In genomic region chr1:189639581-189639980, GRCm38 (mm10) we compare ENCODE assay signal across 20 mouse cellular contexts.
"Had no signal": no experiment of that assay in that cellular context is flagged by ENCODE, and none has a peak within 500 bp of the region (broad histone marks: within the 10 kb centered on the region; RNA-seq: fewer than 3 reads in every experiment).

No protein-coding gene starts in this region.

- H3K4me3 ChIP-seq: layer of hippocampus, adult 2 months; left cerebral cortex, adult 2 months; limb, embryonic 12.5 days; limb, embryonic 15.5 days; lung, embryonic 15.5 days; megakaryocyte, embryonic 14.5 days; midbrain, embryonic 15.5 days had no signal

- H3K4me2 ChIP-seq: limb, embryonic 12.5 days; limb, embryonic 15.5 days; lung, embryonic 15.5 days; midbrain, embryonic 11.5 days; midbrain, embryonic 15.5 days had no signal

- ATAC-seq: midbrain, embryonic 15.5 days had no signal

- H3K27ac ChIP-seq: layer of hippocampus, adult 2 months; left cerebral cortex, adult 2 months; limb, embryonic 12.5 days; limb, embryonic 15.5 days; liver, embryonic 14.5 days; lung, embryonic 15.5 days; midbrain, embryonic 15.5 days had no signal

- H3K36me3 ChIP-seq: midbrain, embryonic 15.5 days had no signal

- H3K9ac ChIP-seq: limb, embryonic 12.5 days; limb, embryonic 15.5 days; liver, embryonic 14.5 days; lung, embryonic 15.5 days; midbrain, embryonic 15.5 days had no signal

- DNase-seq: kidney, adult 18-20 months; kidney, adult 9 months; kidney, postnatal 14 days; layer of hippocampus, adult 9-11 months; layer of hippocampus, postnatal 36 days; left cerebral cortex, postnatal 4 days; lung, adult 18-20 months; lung, postnatal 10 days; lung, postnatal 36 days; thymus, adult 18-20 months; thymus, postnatal 36 days had no signal

- H3K9me3 ChIP-seq: limb, embryonic 12.5 days; limb, embryonic 15.5 days; lung, embryonic 15.5 days; megakaryocyte, embryonic 14.5 days; midbrain, embryonic 15.5 days had no signal

- H3K4me1 ChIP-seq: limb, embryonic 12.5 days; limb, embryonic 15.5 days; lung, embryonic 15.5 days had no signal

- H3K27me3 ChIP-seq: limb, embryonic 12.5 days; limb, embryonic 15.5 days; lung, embryonic 15.5 days; megakaryocyte, embryonic 14.5 days; midbrain, embryonic 15.5 days had no signal
